ENCODE assay signal across 9 mouse cellular contexts in the genomic region with DNA sequence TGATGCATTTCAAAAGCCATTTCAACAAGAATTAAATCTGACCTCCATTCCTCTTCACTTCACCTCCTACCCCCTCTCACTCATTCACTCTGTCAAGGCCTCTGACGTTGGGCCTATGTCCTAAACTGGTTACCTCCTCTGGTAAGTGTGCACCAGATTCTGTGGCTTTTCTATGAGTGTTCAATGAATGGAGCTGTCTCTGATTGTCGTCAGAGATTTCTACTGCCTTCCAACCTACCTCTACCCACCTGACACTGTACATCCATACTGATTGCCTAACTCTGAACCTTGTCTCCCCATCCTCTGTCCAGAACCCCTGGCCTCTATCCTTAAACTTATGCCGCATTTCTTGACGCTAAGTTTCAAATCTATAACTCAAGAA. TPM values are rescaled to one million over a fixed set of nuclear protein-coding genes. Genes with fewer than 3 reads are reported as not detected.
DNase-seq lines count a peak whose midpoint lies in the region; ATAC-seq and TF ChIP-seq lines count a peak whose summit lies in the region.
"Had no signal": no experiment of that assay in that cellular context is flagged by ENCODE, and none has a peak within 500 bp of the region (broad histone marks: within the 10 kb centered on the region; RNA-seq: fewer than 3 reads in every experiment).

No protein-coding gene starts in this region.

- peak overlapping the region; percentile 81 for H3K4me3 ChIP-seq in heart, embryonic 11.5 days (ENCODE audit: low read depth, low read length)
- H3K4me3 ChIP-seq in G1E (ENCODE audit: low read depth, low read length), result peak overlapping the region; percentile 82
- peak overlapping the region; percentile 80 for H3K4me3 ChIP-seq in heart, postnatal 0 days (ENCODE audit: low read depth, low read length)
- peak overlapping the region; percentile 96 for H3K4me3 ChIP-seq in megakaryocyte, embryonic 14.5 days (replicated peaks)

- TF ChIP-seq EP300 in heart, postnatal 0 days (IDR thresholded peaks at IDR 0.05; ENCODE audit: low read depth), result no peak

- H3K36me3 ChIP-seq in heart, embryonic 11.5 days (ENCODE audit: control insufficient read depth, insufficient read depth, low read length), result peaks cover 10% of the 10 kb centered on the region; the same call in 1 of the 2 replicates
- H3K36me3 ChIP-seq in G1E (replicated peaks), result peaks cover 50% of the 10 kb centered on the region
- H3K36me3 ChIP-seq in heart, postnatal 0 days (replicated peaks; ENCODE audit: control insufficient read depth, insufficient read depth, low read length), result peaks cover 15% of the 10 kb centered on the region
- H3K36me3 ChIP-seq in megakaryocyte, embryonic 14.5 days (replicated peaks; ENCODE audit: low read length), result peaks cover 32% of the 10 kb centered on the region

- peaks cover 5% of the 10 kb centered on the region; the same call in 1 of the 2 replicates for H3K4me1 ChIP-seq in heart, embryonic 11.5 days (ENCODE audit: control insufficient read depth, insufficient read depth, low read length)
- H3K4me1 ChIP-seq in G1E (ENCODE audit: insufficient read depth, low read depth, low read length), result peaks cover 43% of the 10 kb centered on the region
- peaks cover 12% of the 10 kb centered on the region for H3K4me1 ChIP-seq in heart, postnatal 0 days (ENCODE audit: control insufficient read depth, insufficient read depth)
- H3K4me1 ChIP-seq in megakaryocyte, embryonic 14.5 days, result peaks cover 66% of the 10 kb centered on the region

- H3K27ac ChIP-seq in heart, embryonic 11.5 days (ENCODE audit: low read depth, low read length), result peak overlapping the region; percentile 94
- peak overlapping the region; percentile 94 for H3K27ac ChIP-seq in heart, postnatal 0 days (ENCODE audit: low read depth)

- TF ChIP-seq CTCF in G1E (IDR thresholded peaks at IDR 0.05; ENCODE audit: low read depth, low read length), result no peak
- TF ChIP-seq CTCF in heart, postnatal 0 days (IDR thresholded peaks at IDR 0.05; ENCODE audit: low read depth), result no peak

- 18% methylated on average over 4 of the region's 4 CpGs for whole genome bisulfite sequencing in heart, embryonic 11.5 days (ENCODE audit: insufficient replicate concordance)
- WGBS in heart, postnatal 0 days, result 19% methylated on average over 4 of the region's 4 CpGs

- peak; percentile 9 for ATAC-seq in heart, embryonic 11.5 days (replicated peaks; ENCODE audit: insufficient number of reproducible peaks, low FRiP score, low TSS enrichment)
- no peak for ATAC-seq in G1E (ENCODE audit: extremely low read depth, insufficient number of reproducible peaks, low FRiP score, poor library complexity, severe bottlenecking)
- ATAC-seq in heart, postnatal 0 days (ENCODE audit: insufficient read depth, low read depth), result no peak
- no peak for ATAC-seq in megakaryocyte-erythroid progenitor cell, adult 5-6 weeks (replicated peaks; ENCODE audit: low FRiP score, low TSS enrichment, poor library complexity, severe bottlenecking)

- DNase-seq in heart, adult 9 months (ENCODE audit: low spot score in 2 of 2), result no peak
- no peak for DNase-seq in G1E (ENCODE audit: low spot score)
- DNase-seq in heart, postnatal 0 days (ENCODE audit: low spot score), result no peak
- DNase-seq in ovary, adult 18-20 months (ENCODE audit: low spot score), result no peak
- DNase-seq in ovary, postnatal 10 days (ENCODE audit: low spot score), result no peak

- H3K4me2 ChIP-seq in heart, embryonic 11.5 days, result peak overlapping the region; percentile 64
- peak overlapping the region; percentile 59 for H3K4me2 ChIP-seq in heart, postnatal 0 days (ENCODE audit: low read depth, low read length)

- H3K27me3 ChIP-seq in heart, embryonic 11.5 days (ENCODE audit: control insufficient read depth, insufficient read depth, low read length), result no peaks in the 10 kb centered on the region
- H3K27me3 ChIP-seq in G1E (ENCODE audit: insufficient read depth, low read length), result no peaks in the 10 kb centered on the region
- no peaks in the 10 kb centered on the region for H3K27me3 ChIP-seq in heart, postnatal 0 days (ENCODE audit: control insufficient read depth, insufficient read depth, low read length)
- no peaks in the 10 kb centered on the region for H3K27me3 ChIP-seq in megakaryocyte, embryonic 14.5 days (replicated peaks)

- H3K9ac ChIP-seq in heart, embryonic 11.5 days (ENCODE audit: low read depth, low read length), result peak overlapping the region; percentile 71
- peak overlapping the region; percentile 62; the same call in 1 of the 2 replicates for H3K9ac ChIP-seq in heart, postnatal 0 days (replicated peaks; ENCODE audit: low read depth, low read length)

- no peaks in the 10 kb centered on the region for H3K9me3 ChIP-seq in heart, embryonic 11.5 days (replicated peaks; ENCODE audit: control insufficient read depth, low read length)
- H3K9me3 ChIP-seq in G1E (replicated peaks), result no peaks in the 10 kb centered on the region
- H3K9me3 ChIP-seq in heart, postnatal 0 days (replicated peaks; ENCODE audit: control insufficient read depth, low read length), result no peaks in the 10 kb centered on the region
- H3K9me3 ChIP-seq in megakaryocyte, embryonic 14.5 days, result no peaks in the 10 kb centered on the region

RNA-seq across cellular contexts. Expression of gene Rab4b, which starts 0.8 kb away (rescaled TPM):
- polyA plus RNA-seq in heart, embryonic 11.5 days (2014; fragmentation: Nextera tagmentation; extraction: Ambion mirVana), result 44.3 and 49.7 TPM in 2 replicates
- 36.5 and 37.4 TPM in 2 replicates for total RNA-seq in G1E (2014; fragmentation: Nextera tagmentation)
- 14.6 and 15.2 TPM in 2 replicates for total RNA-seq in G1E (2017)
- 182 and 204 TPM in 2 replicates for polyA plus RNA-seq in G1E (2012)
- total RNA-seq in heart, postnatal 0 days (2014; rRNA removed; ENCODE audit: low replicate concordance), result 42.5 and 74.2 TPM in 2 replicates
- polyA plus RNA-seq in heart, postnatal 0 days (2015; fragmentation: Nextera tagmentation; extraction: Ambion mirVana), result 44.4 and 45.9 TPM in 2 replicates
- polyA plus RNA-seq in megakaryocyte, embryonic 14.5 days (2012; ENCODE audit: insufficient read depth, low replicate concordance), result 400 and 700 TPM in 2 replicates
- total RNA-seq in megakaryocyte-erythroid progenitor cell, adult 5-6 weeks (2014; fragmentation: Nextera tagmentation), result 16.2 and 30.1 TPM in 2 replicates
- total RNA-seq in megakaryocyte-erythroid progenitor cell, adult 5-6 weeks (2017), result 3.0 and 7.5 TPM in 2 replicates

RNA-seq across cellular contexts. Expression of gene Gm21983, which starts 3.0 kb away (rescaled TPM):
- 0.67 TPM in 1 of 2 replicates, not detected in the other for polyA plus RNA-seq in heart, embryonic 11.5 days (2014; fragmentation: Nextera tagmentation; extraction: Ambion mirVana)
- total RNA-seq in G1E (2014; fragmentation: Nextera tagmentation) (0.83 TPM in 1 of 2 replicates, not detected in the other), G1E (2017) (not detected in 2 replicates)
- 0.04 TPM in 1 of 2 replicates, not detected in the other for polyA plus RNA-seq in G1E (2012)
- not detected in 2 replicates for total RNA-seq in heart, postnatal 0 days (2014; rRNA removed; ENCODE audit: low replicate concordance)
- 0.15 TPM in 1 of 2 replicates, not detected in the other for polyA plus RNA-seq in heart, postnatal 0 days (2015; fragmentation: Nextera tagmentation; extraction: Ambion mirVana)
- polyA plus RNA-seq in megakaryocyte, embryonic 14.5 days (2012; ENCODE audit: insufficient read depth, low replicate concordance), result not detected in 2 replicates
- total RNA-seq in megakaryocyte-erythroid progenitor cell, adult 5-6 weeks (2014; fragmentation: Nextera tagmentation), result not detected in 2 replicates
- not detected in 2 replicates for total RNA-seq in megakaryocyte-erythroid progenitor cell, adult 5-6 weeks (2017)
- polyA plus RNA-seq: urinary bladder, adult 2 months had no signal

RNA-seq across cellular contexts. Expression of gene Mia, which starts 3.0 kb away (rescaled TPM):
- polyA plus RNA-seq in heart, embryonic 11.5 days (2014; fragmentation: Nextera tagmentation; extraction: Ambion mirVana), result 0.34 and 0.44 TPM in 2 replicates
- total RNA-seq in G1E (2014; fragmentation: Nextera tagmentation), result 0.87 and 4.6 TPM in 2 replicates
- total RNA-seq in G1E (2017), result 0.82 and 1.4 TPM in 2 replicates
- 0.24 TPM in 1 of 2 replicates, not detected in the other for polyA plus RNA-seq in G1E (2012)
- not detected in 2 replicates for total RNA-seq in heart, postnatal 0 days (2014; rRNA removed; ENCODE audit: low replicate concordance)
- 0.25 and 0.38 TPM in 2 replicates for polyA plus RNA-seq in heart, postnatal 0 days (2015; fragmentation: Nextera tagmentation; extraction: Ambion mirVana)
- polyA plus RNA-seq in megakaryocyte, embryonic 14.5 days (2012; ENCODE audit: insufficient read depth, low replicate concordance), result not detected in 2 replicates
- not detected in 2 replicates for total RNA-seq in megakaryocyte-erythroid progenitor cell, adult 5-6 weeks (2014; fragmentation: Nextera tagmentation)
- not detected in 2 replicates for total RNA-seq in megakaryocyte-erythroid progenitor cell, adult 5-6 weeks (2017)

RNA-seq across cellular contexts. Expression of gene Egln2, which starts 11.3 kb away (rescaled TPM):
- polyA plus RNA-seq in heart, embryonic 11.5 days (2014; fragmentation: Nextera tagmentation; extraction: Ambion mirVana), result 27.4 and 29.0 TPM in 2 replicates
- total RNA-seq in G1E (2014; fragmentation: Nextera tagmentation), result 16.9 and 22.0 TPM in 2 replicates
- total RNA-seq in G1E (2017), result 42.6 and 46.4 TPM in 2 replicates
- polyA plus RNA-seq in G1E (2012), result 74.6 and 101 TPM in 2 replicates
- total RNA-seq in heart, postnatal 0 days (2014; rRNA removed; ENCODE audit: low replicate concordance), result 71.5 and 76.5 TPM in 2 replicates
- 42.1 and 42.8 TPM in 2 replicates for polyA plus RNA-seq in heart, postnatal 0 days (2015; fragmentation: Nextera tagmentation; extraction: Ambion mirVana)
- polyA plus RNA-seq in megakaryocyte, embryonic 14.5 days (2012; ENCODE audit: insufficient read depth, low replicate concordance), result 75.2 and 107 TPM in 2 replicates
- 23.6 and 24.3 TPM in 2 replicates for total RNA-seq in megakaryocyte-erythroid progenitor cell, adult 5-6 weeks (2014; fragmentation: Nextera tagmentation)
- 19.5 and 22.1 TPM in 2 replicates for total RNA-seq in megakaryocyte-erythroid progenitor cell, adult 5-6 weeks (2017)

RNA-seq across cellular contexts. Expression of gene BC024978, which starts 17.6 kb away (rescaled TPM):
- polyA plus RNA-seq in heart, embryonic 11.5 days (2014; fragmentation: Nextera tagmentation; extraction: Ambion mirVana), result 2.3 and 3.5 TPM in 2 replicates
- total RNA-seq in G1E (2014; fragmentation: Nextera tagmentation), result 14.5 and 15.5 TPM in 2 replicates
- total RNA-seq in G1E (2017), result 2.7 and 3.3 TPM in 2 replicates
- 3.5 and 4.8 TPM in 2 replicates for polyA plus RNA-seq in G1E (2012)
- 1.8 and 4.8 TPM in 2 replicates for total RNA-seq in heart, postnatal 0 days (2014; rRNA removed; ENCODE audit: low replicate concordance)
- 2.0 and 2.1 TPM in 2 replicates for polyA plus RNA-seq in heart, postnatal 0 days (2015; fragmentation: Nextera tagmentation; extraction: Ambion mirVana)
- 1.0 and 2.3 TPM in 2 replicates for polyA plus RNA-seq in megakaryocyte, embryonic 14.5 days (2012; ENCODE audit: insufficient read depth, low replicate concordance)
- total RNA-seq in megakaryocyte-erythroid progenitor cell, adult 5-6 weeks (2014; fragmentation: Nextera tagmentation), result 6.9 and 7.0 TPM in 2 replicates
- 1.3 and 4.9 TPM in 2 replicates for total RNA-seq in megakaryocyte-erythroid progenitor cell, adult 5-6 weeks (2017)
